8 mouse cellular contexts compared by ENCODE assay signal in genomic region chr11:69061255-69061912, GRCm38 (mm10). TPM values are rescaled to one million over a fixed set of nuclear protein-coding genes. Genes with fewer than 3 reads are reported as not detected.
A peak's percentile ranks its signal among the peaks of the same experiment; 100 is the strongest.
DNase-seq lines count a peak whose midpoint lies in the region; ATAC-seq and TF ChIP-seq lines count a peak whose summit lies in the region.

No protein-coding gene starts in this region.

- 8% methylated on average over 17 of the region's 17 CpGs for WGBS in embryonic facial prominence, embryonic 10.5 days
- 9% methylated on average over 17 of the region's 17 CpGs for WGBS in hindbrain, embryonic 16.5 days
- 6% methylated on average over 17 of the region's 17 CpGs for WGBS in midbrain, embryonic 16.5 days

- H3K4me3 ChIP-seq in left cerebral cortex, adult 2 months: peak overlapping the region; percentile 71
- H3K4me3 ChIP-seq in embryonic facial prominence, embryonic 10.5 days: peak overlapping the region; percentile 90
- H3K4me3 ChIP-seq in hindbrain, embryonic 16.5 days (ENCODE audit: low read length): peak overlapping the region; percentile 82
- H3K4me3 ChIP-seq in midbrain, embryonic 16.5 days (ENCODE audit: low read depth, low read length): peak overlapping the region; percentile 87

- peak overlapping the region; percentile 33; the same call in 1 of the 2 replicates for H3K27ac ChIP-seq in left cerebral cortex, adult 2 months
- 0 out of 2 replicates have a peak overlapping the region, but pooled peaks have one; percentile 89 for H3K27ac ChIP-seq in embryonic facial prominence, embryonic 10.5 days (replicated peaks)
- peak overlapping the region; percentile 96; the same call in 1 of the 2 replicates for H3K27ac ChIP-seq in hindbrain, embryonic 16.5 days (ENCODE audit: low read depth, low read length)
- H3K27ac ChIP-seq in midbrain, embryonic 16.5 days (ENCODE audit: low read length): no peak overlapping the region

- H3K9me3 ChIP-seq in embryonic facial prominence, embryonic 10.5 days: no peaks in the 10 kb centered on the region
- no peaks in the 10 kb centered on the region for H3K9me3 ChIP-seq in hindbrain, embryonic 16.5 days (ENCODE audit: control insufficient read depth, low read length)
- H3K9me3 ChIP-seq in midbrain, embryonic 16.5 days (replicated peaks; ENCODE audit: control insufficient read depth, low read length, poor library complexity, severe bottlenecking): no peaks in the 10 kb centered on the region

- peak overlapping the region; percentile 74 for H3K4me2 ChIP-seq in hindbrain, embryonic 16.5 days (ENCODE audit: low read length)
- peak overlapping the region; percentile 80 for H3K4me2 ChIP-seq in midbrain, embryonic 16.5 days (ENCODE audit: low read length)

- intact Hi-C loops in left cerebral cortex, adult 2 months (cut with DNase I): loop anchor here (5.0 kb wide), 1 partner anchor 176 kb away; the partner anchor contains the start of gene Gucy2e
- intact Hi-C loops in left cerebral cortex, postnatal 14 days (cut with DNase I): loop anchor here (10.0 kb wide), 1 partner anchor 183 kb away; no protein-coding TSS in a partner anchor

- ATAC-seq in hindbrain, embryonic 16.5 days: no peak
- ATAC-seq in midbrain, embryonic 16.5 days: no peak

- H3K9ac ChIP-seq in hindbrain, embryonic 16.5 days (ENCODE audit: low read depth, low read length): peak overlapping the region; percentile 90
- peak overlapping the region; percentile 85 for H3K9ac ChIP-seq in midbrain, embryonic 16.5 days (ENCODE audit: low read depth, low read length)

- H3K36me3 ChIP-seq in embryonic facial prominence, embryonic 10.5 days (replicated peaks): no peaks in the 10 kb centered on the region
- H3K36me3 ChIP-seq in hindbrain, embryonic 16.5 days (ENCODE audit: control insufficient read depth, insufficient read depth, low read length): no peaks in the 10 kb centered on the region
- H3K36me3 ChIP-seq in midbrain, embryonic 16.5 days (ENCODE audit: control insufficient read depth, insufficient read depth, low read length): no peaks in the 10 kb centered on the region

- TF ChIP-seq CTCF in left cerebral cortex, adult 2 months (IDR thresholded peaks at IDR 0.05): no peak

- DNase-seq in left cerebral cortex, adult 2 months (ENCODE audit: extremely low spot score in 1 of 2, low spot score in 2 of 2): peak; percentile 12 to 21
- DNase-seq in left cerebral cortex, postnatal 14 days (ENCODE audit: low spot score in 2 of 2): no peak
- DNase-seq in embryonic facial prominence, embryonic 10.5 days (ENCODE audit: low spot score): no peak
- no peak for DNase-seq in gastrocnemius, adult 18-20 months (ENCODE audit: low spot score)
- DNase-seq in urinary bladder, adult 18-20 months (ENCODE audit: low spot score in 2 of 2): no peak
- DNase-seq in frontal cortex, adult 2 months (ENCODE audit: extremely low spot score in 1 of 2, low spot score in 1 of 2): no peak

- H3K27me3 ChIP-seq in embryonic facial prominence, embryonic 10.5 days (replicated peaks; ENCODE audit: low read depth, poor library complexity, severe bottlenecking): peaks cover 9% of the 10 kb centered on the region
- no peaks in the 10 kb centered on the region for H3K27me3 ChIP-seq in hindbrain, embryonic 16.5 days (replicated peaks; ENCODE audit: control insufficient read depth, insufficient read depth, low read length)
- no peaks in the 10 kb centered on the region for H3K27me3 ChIP-seq in midbrain, embryonic 16.5 days (ENCODE audit: control insufficient read depth, insufficient read depth, low read depth, low read length)

- peaks cover 48% of the 10 kb centered on the region for H3K4me1 ChIP-seq in embryonic facial prominence, embryonic 10.5 days
- H3K4me1 ChIP-seq in hindbrain, embryonic 16.5 days (ENCODE audit: control insufficient read depth, insufficient read depth, low read depth, low read length): peaks cover 25% of the 10 kb centered on the region
- H3K4me1 ChIP-seq in midbrain, embryonic 16.5 days (ENCODE audit: control insufficient read depth, insufficient read depth, low read length): peaks cover 32% of the 10 kb centered on the region

RNA-seq across cellular contexts. Expression of gene Borcs6, which starts 1.9 kb away (rescaled TPM):
- total RNA-seq in left cerebral cortex, adult 2 months (2021): 10 to 100 TPM; 31.1 to 33.8 TPM
- 10 to 100 TPM; 26.1 to 29.2 TPM for total RNA-seq in left cerebral cortex, postnatal 14 days (2021)
- polyA plus RNA-seq in embryonic facial prominence, embryonic 10.5 days (2016; fragmentation: Nextera tagmentation; extraction: Ambion mirVana): 5.3 and 5.9 TPM in 2 replicates
- 18.1 and 20.9 TPM in 2 replicates for polyA plus RNA-seq in hindbrain, embryonic 16.5 days (2015; fragmentation: Nextera tagmentation; extraction: Ambion mirVana)
- 15.7 and 20.4 TPM in 2 replicates for polyA plus RNA-seq in midbrain, embryonic 16.5 days (2015; fragmentation: Nextera tagmentation; extraction: Ambion mirVana)
- total RNA-seq in gastrocnemius, adult 18-20 months (2021): 10 to 100 TPM; 20.0 to 23.5 TPM
- 28.6 and 32.0 TPM in 2 replicates for polyA plus RNA-seq in frontal cortex, adult 2 months (2012; rRNA removed)

RNA-seq across cellular contexts. Expression of gene Tmem107, which starts 9.2 kb away (rescaled TPM):
- total RNA-seq in left cerebral cortex, adult 2 months (2021): 10 to 100 TPM; 23.3 to 28.0 TPM
- 10 to 100 TPM; 14.2 to 16.9 TPM for total RNA-seq in left cerebral cortex, postnatal 14 days (2021)
- 41.0 and 44.5 TPM in 2 replicates for polyA plus RNA-seq in embryonic facial prominence, embryonic 10.5 days (2016; fragmentation: Nextera tagmentation; extraction: Ambion mirVana)
- 38.6 and 42.6 TPM in 2 replicates for polyA plus RNA-seq in hindbrain, embryonic 16.5 days (2015; fragmentation: Nextera tagmentation; extraction: Ambion mirVana)
- polyA plus RNA-seq in midbrain, embryonic 16.5 days (2015; fragmentation: Nextera tagmentation; extraction: Ambion mirVana): 41.2 and 44.0 TPM in 2 replicates
- 1 to 10 TPM; 3.5 to 3.7 TPM for total RNA-seq in gastrocnemius, adult 18-20 months (2021)
- polyA plus RNA-seq in frontal cortex, adult 2 months (2012; rRNA removed): 22.0 and 23.5 TPM in 2 replicates

RNA-seq across cellular contexts. Expression of gene Aurkb, which starts 15.9 kb away (rescaled TPM):
- under 1 TPM; 0.25 to 0.30 TPM for total RNA-seq in left cerebral cortex, adult 2 months (2021)
- 1 to 10 TPM in 1 of 2 experiments, under 1 TPM in 1; 0.86 to 1.2 TPM for total RNA-seq in left cerebral cortex, postnatal 14 days (2021)
- 215 and 218 TPM in 2 replicates for polyA plus RNA-seq in embryonic facial prominence, embryonic 10.5 days (2016; fragmentation: Nextera tagmentation; extraction: Ambion mirVana)
- polyA plus RNA-seq in hindbrain, embryonic 16.5 days (2015; fragmentation: Nextera tagmentation; extraction: Ambion mirVana): 26.9 and 32.2 TPM in 2 replicates
- polyA plus RNA-seq in midbrain, embryonic 16.5 days (2015; fragmentation: Nextera tagmentation; extraction: Ambion mirVana): 12.6 and 15.4 TPM in 2 replicates
- not detected for total RNA-seq in gastrocnemius, adult 18-20 months (2021)
- polyA plus RNA-seq in frontal cortex, adult 2 months (2012; rRNA removed): 0.96 and 1.1 TPM in 2 replicates

RNA-seq across cellular contexts. Expression of gene Vamp2, which starts 26.9 kb away (rescaled TPM):
- 1,000 to 10,000 TPM; 1,115 to 1,119 TPM for total RNA-seq in left cerebral cortex, adult 2 months (2021)
- total RNA-seq in left cerebral cortex, postnatal 14 days (2021): 1,000 to 10,000 TPM; 1,220 to 1,271 TPM
- 60.9 and 70.0 TPM in 2 replicates for polyA plus RNA-seq in embryonic facial prominence, embryonic 10.5 days (2016; fragmentation: Nextera tagmentation; extraction: Ambion mirVana)
- 402 and 475 TPM in 2 replicates for polyA plus RNA-seq in hindbrain, embryonic 16.5 days (2015; fragmentation: Nextera tagmentation; extraction: Ambion mirVana)
- polyA plus RNA-seq in midbrain, embryonic 16.5 days (2015; fragmentation: Nextera tagmentation; extraction: Ambion mirVana): 335 and 438 TPM in 2 replicates
- 10 to 100 TPM; 37.4 to 39.3 TPM for total RNA-seq in gastrocnemius, adult 18-20 months (2021)
- 1,200 and 1,339 TPM in 2 replicates for polyA plus RNA-seq in frontal cortex, adult 2 months (2012; rRNA removed)

RNA-seq across cellular contexts. Expression of gene Per1, which starts 33.6 kb away (rescaled TPM):
- total RNA-seq in left cerebral cortex, adult 2 months (2021): 100 to 1,000 TPM; 114 to 185 TPM
- 100 to 1,000 TPM in 1 of 2 experiments, 10 to 100 TPM in 1; 90.4 to 112 TPM for total RNA-seq in left cerebral cortex, postnatal 14 days (2021)
- 6.1 and 7.3 TPM in 2 replicates for polyA plus RNA-seq in embryonic facial prominence, embryonic 10.5 days (2016; fragmentation: Nextera tagmentation; extraction: Ambion mirVana)
- 11.1 and 11.2 TPM in 2 replicates for polyA plus RNA-seq in hindbrain, embryonic 16.5 days (2015; fragmentation: Nextera tagmentation; extraction: Ambion mirVana)
- 12.4 TPM in 2 replicates for polyA plus RNA-seq in midbrain, embryonic 16.5 days (2015; fragmentation: Nextera tagmentation; extraction: Ambion mirVana)
- 10 to 100 TPM; 41.9 to 72.2 TPM for total RNA-seq in gastrocnemius, adult 18-20 months (2021)
- 42.7 and 55.8 TPM in 2 replicates for polyA plus RNA-seq in frontal cortex, adult 2 months (2012; rRNA removed)

Comparison
In these comparisons a context has a peak if more than half of its experiments do, and no peak if none do; other contexts are left out.
1. DNase-seq: peak in left cerebral cortex, adult 2 months (2 of 2); none in left cerebral cortex, postnatal 14 days (0 of 2), embryonic facial prominence, embryonic 10.5 days (single experiment), gastrocnemius, adult 18-20 months (single experiment), urinary bladder, adult 18-20 months (0 of 2) and frontal cortex, adult 2 months (0 of 2).
2. Peak in every context shown above with its lines, with median percentiles within 50 percentile points of each other: H3K4me3 ChIP-seq.